Mouse (Mus musculus) neural tube, embryonic 12.5 days (tissue): ENCODE data around the gene Slc43a2. TPM values are rescaled to one million over a fixed set of nuclear protein-coding genes. Genes with fewer than 3 reads are reported as not detected.
"Not testable (repeated sequence)": the region's sequence is repeated elsewhere in the genome, so short reads cannot be mapped to it uniquely, and the experiment has no call there.

Source experiments
- ATAC-seq: fragments of 200-750 bp; cut with Nextera tagmentation; 2 replicates; pipeline ENCODE4 v1.8.0; 2017; ENCODE audit warnings: low read depth, mild to moderate bottlenecking, moderate TSS enrichment, moderate library complexity; ENCODE audit not compliant: low FRiP score
- H3K27ac ChIP-seq: fragments of 300-500 bp; sonication (generic); 2 replicates; pipeline ENCODE4 v1.5.1; 2016
- H3K27me3 ChIP-seq: fragments of 300-500 bp; sonication (generic); replicated peaks from 2 replicates; pipeline ENCODE4 v1.6.1; 2016; ENCODE audit warnings: mild to moderate bottlenecking
- H3K36me3 ChIP-seq: fragments of 300-500 bp; sonication (generic); 2 replicates; pipeline ENCODE4 v1.6.1; 2016; ENCODE audit warnings: mild to moderate bottlenecking
- H3K4me1 ChIP-seq: fragments of 300-500 bp; sonication (generic); 2 replicates; pipeline ENCODE4 v1.6.1; 2016
- H3K4me2 ChIP-seq: fragments of 300-500 bp; sonication (generic); replicated peaks from 2 replicates; pipeline ENCODE4 v1.6.1; 2016; ENCODE audit warnings: mild to moderate bottlenecking
- H3K4me3 ChIP-seq: fragments of 300-500 bp; sonication (generic); 2 replicates; pipeline ENCODE4 v1.5.1; 2016
- H3K9ac ChIP-seq: fragments of 300-500 bp; sonication (generic); 2 replicates; pipeline ENCODE4 v1.6.1; 2016; ENCODE audit warnings: mild to moderate bottlenecking
- H3K9me3 ChIP-seq: fragments of 300-500 bp; sonication (generic); 2 replicates; pipeline ENCODE4 v1.6.1; 2016; ENCODE audit warnings: mild to moderate bottlenecking
- WGBS: fragments of 180-500 bp; shearing (Covaris S2); methylation state at CpG from one replicate; pipeline ENCODE4 v1.1.7; 2016; 5-methylcytosine and 5-hydroxymethylcytosine counted together
- polyA plus RNA-seq: library from polyadenylated mRNA; unstranded; fragments of >200 nt; fragmentation: Nextera tagmentation; extraction: Ambion mirVana; gene quantifications from 2 replicates; pipeline ENCODE4 v1.2.1, GENCODE M21; 2016

Gene Slc43a2
- polyA plus RNA-seq, 1 experiment from 2014 or later = 14.2 TPM

DNA sequence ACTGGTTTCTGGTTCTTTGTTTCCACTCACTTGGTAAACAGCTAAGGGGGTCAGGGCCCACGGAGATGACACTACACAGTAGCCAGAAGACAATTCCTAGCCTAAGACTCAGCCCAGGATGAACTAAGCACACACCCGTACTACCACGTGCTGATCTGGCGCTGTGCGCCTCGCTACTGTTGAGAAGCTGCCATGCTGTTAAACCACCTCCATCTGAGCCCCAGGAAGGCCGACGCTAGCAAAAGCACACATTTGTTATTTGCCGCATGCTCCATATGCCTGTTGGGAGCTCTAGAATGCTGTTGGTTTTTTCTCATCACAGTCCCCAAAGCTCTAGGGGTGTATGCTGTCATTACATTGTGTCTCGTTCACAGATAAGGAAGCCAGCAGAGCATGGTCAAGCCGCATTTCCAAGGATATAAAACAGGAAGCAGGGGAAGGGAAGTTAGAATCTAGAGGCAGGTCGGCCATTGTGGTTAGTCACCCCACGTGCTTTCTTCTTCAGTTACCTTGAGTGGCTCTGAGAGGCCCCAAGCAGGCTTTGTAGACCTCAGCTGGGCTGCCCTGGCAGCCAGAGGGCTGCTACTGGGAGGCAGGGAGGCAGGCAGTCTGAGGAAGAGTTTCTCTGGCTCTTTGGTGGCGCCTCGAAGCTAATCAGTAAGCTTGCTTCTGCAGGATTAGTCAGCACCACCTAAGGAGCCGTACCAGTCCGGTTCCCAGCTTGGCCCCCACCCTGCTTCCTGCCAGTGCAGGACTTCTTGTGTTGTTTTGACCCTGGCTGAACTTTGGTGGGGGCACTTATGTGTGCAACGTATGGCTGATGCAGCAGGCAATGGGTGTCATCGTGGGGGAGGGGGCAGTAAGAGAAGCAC, 9.5 kb downstream of the Slc43a2 start:
- no peak overlapping the region for H3K27ac ChIP-seq
- H3K27me3 ChIP-seq = no peaks in the 10 kb centered on the region
- no peak for ATAC-seq
- H3K4me1 ChIP-seq = peaks cover 15% of the 10 kb centered on the region
- H3K9ac ChIP-seq = no peak overlapping the region
- no peak overlapping the region for H3K4me3 ChIP-seq
- 81% methylated on average over 19 of the region's 19 CpGs for WGBS
- no peaks in the 10 kb centered on the region for H3K9me3 ChIP-seq
- no peak overlapping the region for H3K4me2 ChIP-seq
- peaks cover 19% of the 10 kb centered on the region; the same call in 1 of the 2 replicates for H3K36me3 ChIP-seq

DNA sequence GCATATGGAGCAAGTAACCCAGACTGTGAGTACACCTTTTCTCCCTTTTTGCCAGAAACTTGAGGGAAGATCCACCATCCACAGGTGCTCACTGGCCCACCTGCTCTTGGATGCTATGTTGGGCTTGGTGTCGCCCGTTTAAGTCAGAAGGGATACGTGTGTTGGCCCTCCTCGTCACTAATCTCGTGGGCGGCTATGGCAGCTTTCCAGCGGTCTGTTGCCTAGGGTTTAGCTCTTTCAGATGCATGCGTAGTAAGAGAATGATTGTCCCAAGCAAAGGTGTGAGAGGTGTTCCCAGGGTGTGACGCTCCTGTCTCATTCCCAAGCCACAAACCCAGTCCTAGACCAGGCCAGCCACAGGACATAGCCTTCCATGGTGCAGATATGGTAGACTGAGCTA, 13.2 kb downstream of the Slc43a2 start:
- 83% methylated on average over 9 of the region's 9 CpGs for WGBS
- H3K4me3 ChIP-seq = no peak overlapping the region
- no peaks in the 10 kb centered on the region for H3K9me3 ChIP-seq
- peaks cover 4% of the 10 kb centered on the region; the same call in 1 of the 2 replicates for H3K4me1 ChIP-seq
- peaks cover 22% of the 10 kb centered on the region; the same call in 1 of the 2 replicates for H3K36me3 ChIP-seq
- no peak overlapping the region for H3K27ac ChIP-seq
- no peak overlapping the region for H3K9ac ChIP-seq
- H3K4me2 ChIP-seq = no peak overlapping the region
- H3K27me3 ChIP-seq = no peaks in the 10 kb centered on the region
- ATAC-seq = no peak

DNA sequence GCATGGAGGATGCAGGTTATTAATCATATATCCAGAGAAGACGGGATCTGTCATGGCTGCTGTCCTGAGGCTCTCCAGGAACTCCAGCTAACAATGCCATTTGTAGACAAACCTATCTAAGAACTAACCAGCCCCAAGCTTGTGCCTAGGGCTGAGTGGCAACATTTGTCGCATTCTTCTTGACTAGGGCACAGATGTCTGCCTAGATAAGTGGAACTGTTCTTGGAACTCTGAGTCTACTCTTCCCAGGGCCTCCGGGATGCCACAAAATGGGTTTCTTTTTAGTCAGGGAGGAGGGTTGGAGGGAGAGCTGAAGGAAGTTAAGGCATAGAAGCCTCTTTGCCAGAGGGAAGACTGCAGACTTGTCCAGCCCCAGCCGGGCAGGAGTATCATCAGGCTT, 14.6 kb downstream of the Slc43a2 start:
- no peak overlapping the region for H3K9ac ChIP-seq
- peaks cover 15% of the 10 kb centered on the region for H3K4me1 ChIP-seq
- no peak overlapping the region for H3K4me2 ChIP-seq
- 83% methylated on average over 4 of the region's 4 CpGs for WGBS
- no peak overlapping the region for H3K27ac ChIP-seq
- peaks cover 19% of the 10 kb centered on the region; the same call in 1 of the 2 replicates for H3K36me3 ChIP-seq
- no peaks in the 10 kb centered on the region for H3K27me3 ChIP-seq
- no peak overlapping the region for H3K4me3 ChIP-seq
- H3K9me3 ChIP-seq = no peaks in the 10 kb centered on the region
- ATAC-seq = no peak

DNA sequence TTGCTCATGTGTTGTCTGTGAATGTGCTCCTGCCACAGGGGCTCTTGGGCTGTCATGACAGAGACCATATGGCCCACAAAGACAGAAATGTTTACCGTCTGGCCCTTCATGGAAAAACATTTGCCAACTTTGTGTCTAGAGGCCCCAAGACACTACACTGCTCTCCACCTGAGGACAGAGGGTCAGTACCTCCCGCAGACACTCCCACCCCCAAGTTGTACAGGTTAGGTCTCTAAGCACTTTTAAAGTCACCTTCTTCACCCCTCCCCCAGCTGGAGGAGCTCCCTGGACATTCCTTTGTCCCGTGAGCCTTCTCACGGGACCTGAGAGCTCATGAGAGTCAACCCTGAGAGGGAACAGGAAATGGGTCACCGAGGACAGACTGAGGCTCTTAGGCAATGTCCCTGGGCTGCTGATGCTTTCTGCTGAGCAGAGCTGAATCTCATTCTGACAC, 18.2 kb downstream of the Slc43a2 start:
- no peak overlapping the region for H3K27ac ChIP-seq
- WGBS = 64% methylated on average over 5 of the region's 5 CpGs

DNA sequence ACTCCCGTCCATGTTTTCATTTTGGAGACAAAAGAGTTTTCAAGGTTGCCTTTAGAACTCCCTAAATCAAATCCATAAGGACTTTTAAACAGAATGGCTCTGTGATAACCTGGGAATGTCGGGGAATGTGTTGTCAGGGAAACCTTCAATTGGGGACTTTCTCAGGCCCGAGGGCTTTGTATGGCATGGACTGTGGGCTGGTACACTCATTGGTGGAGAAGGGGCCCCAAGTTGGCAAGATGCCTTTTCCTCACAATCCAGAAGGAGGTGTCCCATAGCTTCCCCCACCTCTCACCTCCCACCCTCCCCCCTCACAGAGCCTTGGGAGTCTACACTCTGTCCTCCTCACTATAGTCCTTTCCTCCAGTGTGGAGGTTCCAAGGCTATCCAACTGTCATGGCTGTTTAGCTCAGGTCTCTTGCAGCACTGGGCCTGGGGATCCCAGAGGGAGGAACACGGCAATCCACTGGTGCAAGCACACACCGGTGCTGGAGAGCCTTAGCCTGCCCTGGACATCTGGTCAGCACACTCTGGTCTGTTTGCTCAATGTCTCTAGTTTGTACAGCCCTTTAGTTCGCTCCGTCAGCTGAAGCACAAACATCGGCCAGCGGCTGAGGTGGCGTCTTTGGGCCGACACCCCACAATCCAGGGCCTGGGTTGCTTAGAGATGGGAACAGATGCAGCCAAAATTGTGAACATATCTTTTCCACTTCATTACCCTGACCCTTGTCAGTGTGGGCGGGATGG, 18.9 kb downstream of the Slc43a2 start:
- H3K9me3 ChIP-seq = no peaks in the 10 kb centered on the region
- H3K27ac ChIP-seq = no peak overlapping the region; the same call in 1 of the 2 replicates
- H3K9ac ChIP-seq = peak overlapping the region; percentile 4; the same call in 1 of the 2 replicates
- ATAC-seq = peak; percentile 50; the same call in 1 of the 2 replicates
- H3K4me3 ChIP-seq = no peak overlapping the region
- 53% methylated on average over 12 of the region's 12 CpGs for WGBS
- H3K4me1 ChIP-seq = peaks cover 26% of the 10 kb centered on the region
- H3K36me3 ChIP-seq = peaks cover 9% of the 10 kb centered on the region; the same call in 1 of the 2 replicates
- no peaks in the 10 kb centered on the region for H3K27me3 ChIP-seq
- no peak overlapping the region for H3K4me2 ChIP-seq

More for the DNA sequence above, 18.2 kb downstream of the Slc43a2 start:
- no peaks in the 10 kb centered on the region for H3K9me3 ChIP-seq
- ATAC-seq = 0 out of 2 replicates have a peak, but pooled peaks have one; percentile 4
- no peak overlapping the region for H3K4me3 ChIP-seq
- H3K4me2 ChIP-seq = no peak overlapping the region
- no peak overlapping the region for H3K9ac ChIP-seq
- H3K4me1 ChIP-seq = peaks cover 26% of the 10 kb centered on the region
- peaks cover 15% of the 10 kb centered on the region; the same call in 1 of the 2 replicates for H3K36me3 ChIP-seq
- no peaks in the 10 kb centered on the region for H3K27me3 ChIP-seq

DNA sequence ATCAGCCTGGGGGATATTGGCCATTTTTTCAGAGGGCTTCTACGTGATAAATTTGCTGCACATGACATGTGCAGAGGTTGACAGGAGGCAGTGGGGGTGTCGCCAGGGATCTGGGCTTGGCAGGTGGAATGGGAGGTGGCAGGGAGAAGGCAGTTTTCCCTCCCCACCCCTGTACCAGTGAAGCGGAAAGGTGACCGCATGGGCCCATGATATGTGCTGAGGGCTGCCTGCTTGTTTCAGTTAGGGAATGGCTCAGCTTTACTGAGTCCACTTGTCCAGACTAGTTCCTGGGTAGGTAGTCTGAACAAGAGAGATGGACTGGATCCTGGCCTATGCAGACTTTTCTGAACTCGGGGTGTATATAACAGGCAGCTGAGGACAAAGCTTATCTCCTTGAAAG, 19.8 kb downstream of the Slc43a2 start:
- H3K27me3 ChIP-seq = no peaks in the 10 kb centered on the region
- no peaks in the 10 kb centered on the region for H3K9me3 ChIP-seq
- no peak overlapping the region for H3K4me2 ChIP-seq
- no peak for ATAC-seq
- H3K4me3 ChIP-seq = no peak overlapping the region
- H3K4me1 ChIP-seq = peaks cover 26% of the 10 kb centered on the region
- H3K9ac ChIP-seq = no peak overlapping the region
- no peaks in the 10 kb centered on the region for H3K36me3 ChIP-seq
- 84% methylated on average over 5 of the region's 5 CpGs for WGBS
- H3K27ac ChIP-seq = no peak overlapping the region

DNA sequence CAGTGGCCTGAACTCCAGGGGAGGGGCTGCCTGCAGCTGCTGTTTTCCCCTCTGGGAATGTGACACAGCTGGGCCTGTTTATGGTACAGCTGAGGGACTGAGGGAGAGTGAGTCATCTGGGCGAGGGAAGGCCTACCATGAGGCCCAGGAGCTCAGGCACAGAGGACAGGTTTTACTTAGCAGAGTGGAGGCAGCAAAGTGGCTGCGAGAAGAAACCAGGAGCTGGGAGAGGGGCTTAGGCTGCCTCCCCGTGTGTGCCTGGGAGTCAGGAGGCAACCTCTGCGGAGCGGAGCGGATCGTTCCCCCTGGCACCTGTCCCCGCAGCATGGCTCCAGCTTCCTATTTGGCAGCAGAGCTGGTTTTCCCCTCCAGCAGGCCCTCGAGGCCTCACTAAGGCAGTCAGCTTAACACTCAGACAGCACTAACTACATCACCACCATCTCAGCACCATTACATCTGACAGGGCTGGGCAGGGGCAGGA, 20.5 kb downstream of the Slc43a2 start:
- H3K36me3 ChIP-seq = no peaks in the 10 kb centered on the region
- H3K9ac ChIP-seq = 0 out of 2 replicates have a peak overlapping the region, but pooled peaks have one; percentile 35
- WGBS = 73% methylated on average over 9 of the region's 9 CpGs
- H3K4me1 ChIP-seq = peaks cover 26% of the 10 kb centered on the region
- no peaks in the 10 kb centered on the region for H3K27me3 ChIP-seq
- no peak overlapping the region for H3K4me2 ChIP-seq
- ATAC-seq = no peak
- H3K4me3 ChIP-seq = no peak overlapping the region
- H3K27ac ChIP-seq = no peak overlapping the region
- no peaks in the 10 kb centered on the region for H3K9me3 ChIP-seq

DNA sequence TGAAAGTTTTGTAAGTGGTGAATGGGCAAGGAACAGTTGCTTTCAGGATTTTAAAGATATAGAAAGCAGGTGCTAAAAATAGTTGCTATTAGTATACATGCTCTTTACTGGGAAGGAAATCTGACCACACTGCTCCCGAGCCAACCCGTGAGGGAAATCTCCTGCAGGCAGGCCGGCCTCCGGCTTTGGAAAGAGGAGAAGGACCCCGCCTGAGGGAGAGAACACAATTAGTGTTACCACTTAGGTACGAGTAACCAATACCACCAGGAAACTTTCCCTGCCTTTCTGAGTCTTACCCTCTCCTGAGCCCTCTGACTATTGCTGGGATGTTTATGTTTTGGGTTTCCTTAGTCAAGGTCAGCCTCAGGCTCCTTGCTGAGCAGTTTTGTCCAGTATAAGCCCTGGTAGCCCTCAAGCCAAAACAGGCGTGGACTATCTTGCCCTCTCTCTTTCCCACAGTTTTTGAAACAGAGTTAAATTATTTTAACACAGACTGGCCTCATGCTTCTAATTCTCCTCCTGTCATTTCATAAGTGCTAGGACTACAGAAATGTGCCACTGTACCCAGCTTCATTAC, 21.5 kb downstream of the Slc43a2 start:
- 74% methylated on average over 7 of the region's 7 CpGs for WGBS
- H3K9ac ChIP-seq = no peak overlapping the region
- H3K9me3 ChIP-seq = no peaks in the 10 kb centered on the region

DNA sequence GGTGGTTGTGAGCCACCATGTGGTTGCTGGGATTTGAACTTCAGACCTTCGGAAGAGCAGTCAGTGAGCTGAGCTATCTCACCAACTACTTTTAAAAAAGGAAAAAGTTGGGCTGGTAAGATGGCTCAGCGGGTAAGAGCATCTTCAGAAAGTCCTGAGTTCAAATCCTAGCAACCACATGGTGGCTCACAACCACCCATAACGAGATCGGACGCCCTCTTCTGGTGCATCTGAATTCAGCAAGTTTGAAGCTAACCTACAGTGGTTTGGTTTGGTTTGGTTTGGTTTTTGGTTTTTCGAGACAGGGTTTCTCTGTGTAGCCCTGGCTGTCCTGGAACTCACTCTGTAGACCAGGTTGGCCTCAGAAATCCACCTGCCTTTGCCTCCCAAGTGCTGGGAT, 24.5 kb downstream of the Slc43a2 start:
- H3K36me3 ChIP-seq = peaks cover 14% of the 10 kb centered on the region
- H3K4me1 ChIP-seq = peaks cover 12% of the 10 kb centered on the region
- 95% methylated on average over 6 of the region's 6 CpGs for WGBS
- H3K27me3 ChIP-seq, ATAC-seq, H3K27ac ChIP-seq, H3K9me3 ChIP-seq, H3K9ac ChIP-seq, H3K4me2 ChIP-seq, H3K4me3 ChIP-seq: not testable (repeated sequence)

More for the DNA sequence above, 21.5 kb downstream of the Slc43a2 start:
- no peak for ATAC-seq
- Histone ChIP-seq H3K4me3 (no peak overlapping the region), H3K4me2 (no peak overlapping the region), H3K27ac (no peak overlapping the region), H3K27me3 (no peaks in the 10 kb centered on the region), H3K4me1 (peaks cover 26% of the 10 kb centered on the region), H3K36me3 (peaks cover 5% of the 10 kb centered on the region)

DNA sequence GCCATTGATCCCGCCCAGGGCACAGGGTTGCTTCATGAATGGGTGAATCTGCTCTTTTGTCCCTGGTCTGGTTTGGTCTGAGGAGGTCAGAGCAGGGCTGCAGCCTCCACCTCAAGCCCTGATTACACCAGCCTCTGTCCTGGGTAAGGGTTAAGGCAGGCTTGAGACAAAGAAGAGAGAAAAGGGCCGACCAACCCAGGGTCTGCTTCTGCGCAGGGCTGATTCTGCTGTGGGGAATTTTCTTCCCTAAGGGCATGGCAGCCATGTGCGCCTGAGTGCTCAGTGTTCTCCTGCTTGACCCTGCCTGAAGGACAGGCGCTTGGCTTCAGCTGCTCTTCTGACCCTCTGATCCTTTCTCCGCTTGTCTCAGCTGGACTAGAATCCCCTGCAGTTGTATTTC, 25.6 kb downstream of the Slc43a2 start:
- WGBS = 74% methylated on average over 6 of the region's 6 CpGs
- Histone ChIP-seq H3K9me3 (no peaks in the 10 kb centered on the region), H3K4me2 (no peak overlapping the region), H3K27me3 (no peaks in the 10 kb centered on the region), H3K4me1 (peaks cover under 1% of the 10 kb centered on the region), H3K27ac (no peak overlapping the region), H3K9ac (no peak overlapping the region), H3K36me3 (peaks cover 16% of the 10 kb centered on the region), H3K4me3 (no peak overlapping the region)
- no peak for ATAC-seq

DNA sequence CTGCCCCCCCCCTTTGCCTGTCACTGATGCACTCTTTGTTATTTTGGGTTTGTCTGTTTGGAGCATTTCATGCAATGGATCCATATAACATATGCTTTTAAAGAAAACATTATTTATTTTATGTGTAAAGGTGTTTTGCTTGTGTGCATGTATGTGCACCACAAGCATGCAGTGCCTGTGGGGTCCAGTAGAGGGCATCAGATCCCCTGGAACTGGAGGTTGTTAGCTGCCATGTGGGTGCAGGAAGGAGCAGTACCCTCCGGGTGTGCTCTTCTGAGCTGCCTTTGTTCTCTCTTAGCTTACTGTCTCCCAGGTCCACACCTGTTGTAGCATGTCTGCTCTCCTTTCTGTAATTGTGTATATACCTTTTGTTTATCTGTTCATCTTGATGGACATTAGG, 26.6 kb downstream of the Slc43a2 start:
- Histone ChIP-seq H3K4me2 (no peak overlapping the region), H3K27ac (no peak overlapping the region), H3K4me1 (no peaks in the 10 kb centered on the region), H3K9ac (no peak overlapping the region), H3K27me3 (no peaks in the 10 kb centered on the region), H3K4me3 (no peak overlapping the region), H3K9me3 (no peaks in the 10 kb centered on the region), H3K36me3 (peaks cover 24% of the 10 kb centered on the region)
- 91% methylated on average over 1 of the region's 1 CpGs for WGBS
- ATAC-seq = no peak
